Mouse (Mus musculus) frontal cortex, postnatal 25 days (tissue): ENCODE results near the gene Gm11214.

Experiments
- DNase-seq, 2 experiments: peaks; one replicate each; pipeline ENCODE4 v3.0.0; 2022; ENCODE audit warnings: low spot score in 2 of 2

The Gm11214 gene

GRCm38 (mm10) chr4:63661426-63661825 is 1.8 kb downstream of the Gm11214 start:
- DNase-seq = no peak

- DNase-seq = no peak
Observed at GRCm38 (mm10) chr4:63659775-63660174, 3.4 kb downstream of the Gm11214 start.

DNA sequence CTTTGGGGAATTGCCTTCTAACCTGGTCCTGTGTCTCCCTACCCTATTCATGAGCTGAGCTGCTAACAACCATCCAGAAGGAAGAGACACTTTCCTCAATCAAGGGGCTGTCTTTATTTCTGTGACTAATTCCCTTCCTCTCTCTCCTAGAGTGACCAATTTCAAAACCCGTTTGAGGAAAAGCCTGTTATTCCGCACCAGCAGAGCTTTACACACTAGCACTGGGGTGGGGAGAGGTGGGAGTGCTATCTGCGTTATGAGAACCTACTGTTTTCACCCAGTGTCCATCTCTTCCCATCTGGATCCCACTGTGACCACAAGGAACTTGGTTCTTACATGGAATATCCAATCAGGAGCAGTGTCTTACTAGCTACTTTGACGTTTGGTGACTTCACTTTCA is 4.1 kb downstream of the Gm11214 start:
- no peak for DNase-seq

DNA sequence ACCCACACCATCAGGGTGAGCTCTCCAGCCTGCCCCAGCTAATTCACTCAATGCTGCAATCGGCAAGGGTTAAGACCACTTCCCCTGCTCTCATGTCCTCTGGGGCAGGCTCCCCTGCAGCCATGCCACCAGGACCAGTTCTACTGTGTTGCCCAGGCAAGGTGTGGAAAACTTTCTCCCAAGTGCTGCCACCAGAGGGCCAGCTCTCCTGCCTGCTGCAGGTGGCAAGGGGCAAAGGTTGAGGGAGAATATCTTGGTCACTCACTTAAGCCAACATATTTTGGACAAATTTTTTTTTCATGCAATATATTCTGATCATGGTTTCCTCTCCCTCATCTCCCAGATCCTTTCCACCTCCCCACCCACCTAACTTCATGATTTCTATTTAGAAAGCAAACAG is 8.8 kb downstream of the Gm11214 start:
- no peak for DNase-seq

DNA sequence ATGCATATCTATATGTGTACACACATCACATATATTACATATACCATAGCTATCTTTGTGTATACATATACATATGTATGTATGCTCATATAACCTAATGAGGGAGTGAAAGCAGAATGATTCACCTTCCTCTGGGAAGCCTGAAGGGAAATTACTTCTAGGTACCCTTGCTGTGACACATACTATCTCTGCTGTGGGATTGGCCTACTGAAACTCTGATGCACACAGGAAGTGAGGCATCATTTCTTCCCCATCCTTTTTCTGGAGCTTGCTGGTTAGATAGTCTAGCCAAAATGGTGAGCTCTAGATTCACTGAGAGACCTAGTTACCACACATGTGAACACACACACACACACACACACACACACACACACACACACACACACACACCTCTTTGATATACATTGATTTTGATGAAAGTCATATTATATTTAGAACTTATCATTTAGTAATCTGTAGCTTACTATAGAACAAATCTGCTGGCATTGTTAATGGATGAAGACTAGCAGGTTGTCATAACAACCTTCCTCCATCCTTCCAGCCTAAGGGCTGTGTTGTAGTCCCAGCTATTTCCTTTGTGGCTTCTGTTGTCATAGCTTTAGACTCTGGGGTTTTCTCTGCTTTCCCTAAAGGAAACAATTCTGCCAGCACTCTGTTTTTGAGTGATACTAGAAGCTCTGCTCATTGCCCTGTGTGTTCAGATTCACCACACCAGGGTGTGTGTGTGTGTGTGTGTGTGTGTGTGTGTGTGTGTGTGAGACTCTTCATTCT is 19.0 kb downstream of the Gm11214 start:
- DNase-seq = no peak

DNA sequence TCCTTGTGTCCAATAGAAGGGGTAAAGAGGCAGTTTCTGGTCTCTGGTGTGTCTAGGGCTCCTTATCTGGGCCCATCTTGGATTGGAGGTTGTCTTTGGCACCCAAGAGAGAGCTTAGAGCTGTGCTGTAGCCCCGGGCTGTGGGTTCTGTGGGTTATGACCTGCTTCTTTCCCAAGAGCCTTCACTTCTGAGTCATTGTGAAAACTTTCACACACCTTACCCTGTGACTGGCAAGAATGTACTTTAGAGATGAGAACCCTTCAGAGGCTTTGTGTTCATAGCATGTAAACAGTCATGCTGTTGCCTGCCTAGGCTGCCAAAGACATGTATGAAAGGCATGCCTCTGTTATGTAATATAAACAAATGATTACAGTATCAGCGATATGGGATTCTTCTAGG is 23.3 kb downstream of the Gm11214 start:
- no peak for DNase-seq

DNA sequence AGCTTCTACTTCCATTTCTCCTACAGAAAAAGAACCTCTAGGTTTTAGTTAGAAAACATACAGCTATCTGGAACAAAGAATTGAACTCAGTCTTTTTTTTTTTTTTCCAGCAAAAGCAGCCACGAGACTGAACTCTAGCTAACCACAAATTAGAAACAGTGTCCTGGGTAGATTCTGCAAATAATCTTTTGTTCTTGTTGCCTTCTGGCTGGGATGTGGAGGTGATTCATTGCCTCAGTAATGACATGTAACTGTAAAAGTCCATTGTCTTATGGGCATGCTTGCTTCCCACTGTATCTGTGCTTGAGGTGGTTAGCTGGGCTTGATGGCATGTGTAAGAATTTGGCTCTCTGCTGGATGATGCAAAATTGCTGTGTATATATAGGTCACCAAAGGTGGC is 24.6 kb downstream of the Gm11214 start:
- DNase-seq = no peak

- DNase-seq = no peak
Observed at GRCm38 (mm10) chr4:63633181-63633580, 30.0 kb downstream of the Gm11214 start.

- DNase-seq = no peak
Observed at GRCm38 (mm10) chr4:63627111-63627510, 36.1 kb downstream of the Gm11214 start.

DNA sequence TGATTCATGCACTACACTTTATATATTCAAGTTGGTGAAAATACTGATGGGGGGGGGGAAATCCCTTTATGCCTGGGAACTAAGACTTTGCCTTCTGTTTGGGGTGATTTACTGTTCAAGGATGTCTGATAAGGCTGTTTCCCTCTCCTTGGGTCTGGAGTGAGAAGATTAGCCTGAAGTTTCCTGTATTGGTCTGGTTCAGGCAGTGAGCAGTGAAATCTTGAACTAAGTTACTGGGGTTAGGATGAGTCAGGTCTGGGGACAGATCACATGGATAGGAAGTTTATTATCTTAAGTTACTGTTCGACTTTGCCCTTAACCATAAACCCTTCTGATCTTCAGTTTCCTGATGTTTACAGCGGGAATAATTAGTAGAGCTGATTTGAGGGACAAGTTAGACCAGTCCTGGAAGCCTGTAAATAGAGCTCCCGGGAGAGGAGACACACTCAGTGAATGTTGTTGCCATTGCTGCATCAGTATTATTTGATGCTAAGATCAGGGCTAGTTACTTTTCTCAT is 37.6 kb downstream of the Gm11214 start:
- DNase-seq = no peak

GRCm38 (mm10) chr4:63622378-63622835 is 40.8 kb downstream of the Gm11214 start, which contains the start of gene Tex48:
TSS of gene Tex48 (minus strand) at chr4:63622428.
- DNase-seq = no peak

- no peak for DNase-seq
Observed at GRCm38 (mm10) chr4:63621861-63622260, 41.3 kb downstream of the Gm11214 start.
